Mouse (Mus musculus) forebrain, embryonic 15.5 days (tissue): ENCODE data around the gene Snap91. TPM values are rescaled to one million over a fixed set of nuclear protein-coding genes. Genes with fewer than 3 reads are reported as not detected.

Source experiments
- ATAC-seq: fragments of 200-750 bp; cut with Nextera tagmentation; replicated peaks from 2 replicates; pipeline ENCODE4 v1.8.0; 2017; ENCODE audit warnings: mild to moderate bottlenecking, moderate TSS enrichment, moderate library complexity
- H3K27ac ChIP-seq: fragments of 300-500 bp; sonication (generic); replicated peaks from 2 replicates; pipeline ENCODE4 v1.5.1; 2015; ENCODE audit warnings: mild to moderate bottlenecking, inconsistent platforms
- H3K27me3 ChIP-seq: fragments of 300-500 bp; sonication (generic); 2 replicates; pipeline ENCODE4 v1.6.1; 2015; ENCODE audit warnings: inconsistent platforms
- H3K36me3 ChIP-seq: fragments of 300-500 bp; sonication (generic); 2 replicates; pipeline ENCODE4 v1.6.1; 2015; ENCODE audit warnings: mild to moderate bottlenecking, inconsistent platforms
- H3K4me1 ChIP-seq: fragments of 300-500 bp; sonication (generic); 2 replicates; pipeline ENCODE4 v1.6.1; 2015; ENCODE audit warnings: inconsistent platforms
- H3K4me2 ChIP-seq: fragments of 300-500 bp; sonication (generic); replicated peaks from 2 replicates; pipeline ENCODE4 v1.6.1; 2015; ENCODE audit warnings: mild to moderate bottlenecking, inconsistent platforms
- H3K4me3 ChIP-seq: fragments of 300-500 bp; sonication (generic); 2 replicates; pipeline ENCODE4 v1.5.1; 2015; ENCODE audit warnings: mild to moderate bottlenecking, inconsistent platforms
- H3K9ac ChIP-seq: fragments of 300-500 bp; sonication (generic); replicated peaks from 2 replicates; pipeline ENCODE4 v1.6.1; 2015; ENCODE audit warnings: mild to moderate bottlenecking, inconsistent platforms
- H3K9me3 ChIP-seq: fragments of 300-500 bp; sonication (generic); 2 replicates; pipeline ENCODE4 v1.6.1; 2016; ENCODE audit warnings: inconsistent platforms
- WGBS: fragments of 180-500 bp; shearing (Covaris S2); methylation state at CpG from one replicate; pipeline ENCODE4 v1.1.7; 2015; ENCODE audit warnings: mixed read lengths; 5-methylcytosine and 5-hydroxymethylcytosine counted together
- polyA plus RNA-seq: library from polyadenylated mRNA; unstranded; fragments of >200 nt; fragmentation: Nextera tagmentation; extraction: Ambion mirVana; gene quantifications from 2 replicates; pipeline ENCODE4 v1.2.1, GENCODE M21; 2015

The Snap91 gene
- polyA plus RNA-seq, 1 experiment from 2014 or later = 98.4 TPM

- no peak overlapping the region for H3K27ac ChIP-seq
- ATAC-seq = no peak
Observed at GRCm38 (mm10) chr9:86810213-86810612, 70.2 kb downstream of the Snap91 start.

GRCm38 (mm10) chr9:86800600-86801163 is 79.8 kb downstream of the Snap91 start:
- H3K4me1 ChIP-seq = no peaks in the 10 kb centered on the region
- H3K27ac ChIP-seq = no peak overlapping the region
- H3K36me3 ChIP-seq = no peaks in the 10 kb centered on the region; the same call in 1 of the 2 replicates
- H3K9ac ChIP-seq = no peak overlapping the region
- no peaks in the 10 kb centered on the region for H3K9me3 ChIP-seq
- no peak overlapping the region for H3K4me3 ChIP-seq
- H3K4me2 ChIP-seq = no peak overlapping the region
- no peaks in the 10 kb centered on the region for H3K27me3 ChIP-seq
- ATAC-seq = peak; percentile 69
- 30% methylated on average over 3 of the region's 3 CpGs for WGBS

More at GRCm38 (mm10) chr9:86810213-86810612, 70.2 kb downstream of the Snap91 start:
- WGBS = 61% methylated on average over 3 of the region's 3 CpGs
- H3K36me3 ChIP-seq = peaks cover 7% of the 10 kb centered on the region; the same call in 1 of the 2 replicates
- no peaks in the 10 kb centered on the region for H3K4me1 ChIP-seq
- no peak overlapping the region for H3K4me2 ChIP-seq
- H3K9ac ChIP-seq = no peak overlapping the region
- H3K4me3 ChIP-seq = no peak overlapping the region
- no peaks in the 10 kb centered on the region for H3K27me3 ChIP-seq
- no peaks in the 10 kb centered on the region for H3K9me3 ChIP-seq

DNA sequence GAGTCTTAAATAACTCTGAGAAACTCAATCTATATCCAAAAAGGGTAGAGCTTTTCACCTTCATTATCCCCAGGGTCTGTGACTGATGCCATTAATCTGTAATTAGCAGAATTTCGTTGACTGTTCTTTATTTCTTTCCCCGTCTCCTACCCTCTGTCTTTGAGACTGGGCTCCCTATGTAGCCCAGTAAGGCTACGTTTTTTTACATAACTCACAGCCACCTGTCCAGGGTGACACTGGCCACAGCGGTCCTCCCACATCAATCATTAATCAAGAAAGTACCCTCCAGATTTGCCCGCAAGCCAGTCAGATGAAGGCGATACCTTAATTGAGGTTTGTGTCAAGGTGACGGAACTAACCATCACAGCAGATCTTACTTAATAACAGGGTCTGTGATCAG is 81.4 kb downstream of the Snap91 start:
- Histone ChIP-seq H3K4me2 (no peak overlapping the region), H3K27ac (no peak overlapping the region), H3K4me1 (no peaks in the 10 kb centered on the region), H3K36me3 (no peaks in the 10 kb centered on the region; the same call in 1 of the 2 replicates), H3K4me3 (no peak overlapping the region), H3K27me3 (no peaks in the 10 kb centered on the region), H3K9ac (no peak overlapping the region), H3K9me3 (no peaks in the 10 kb centered on the region)
- ATAC-seq = no peak
- WGBS = 81% methylated on average over 7 of the region's 7 CpGs

DNA sequence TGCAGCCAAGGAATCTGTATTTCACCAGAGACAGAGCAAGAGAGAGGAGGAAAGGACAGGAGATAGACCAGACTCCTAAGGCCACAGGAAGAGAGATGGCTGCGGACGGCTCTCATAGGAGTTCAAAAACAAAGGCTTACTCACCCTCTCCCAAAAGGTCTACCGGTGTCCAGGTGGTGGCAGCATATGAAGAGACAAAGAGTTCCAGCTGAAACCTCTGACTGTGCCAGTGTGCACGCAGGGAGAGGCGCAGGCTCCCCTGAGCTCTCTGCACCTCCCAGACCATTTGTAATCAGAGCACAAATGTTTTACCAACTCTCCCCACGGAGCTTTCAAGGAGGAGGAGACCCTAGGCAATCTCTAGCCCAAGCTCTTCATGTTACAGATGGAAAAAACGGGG is 81.8 kb downstream of the Snap91 start:
- WGBS = 44% methylated on average over 7 of the region's 7 CpGs
- no peaks in the 10 kb centered on the region for H3K4me1 ChIP-seq
- no peak for ATAC-seq

GRCm38 (mm10) chr9:86798129-86798528 is 82.3 kb downstream of the Snap91 start:
- Histone ChIP-seq H3K27ac (no peak overlapping the region), H3K36me3 (no peaks in the 10 kb centered on the region; the same call in 1 of the 2 replicates)
- WGBS = 91% methylated on average over 5 of the region's 5 CpGs

More for the DNA sequence above, 81.8 kb downstream of the Snap91 start:
- H3K4me2 ChIP-seq = no peak overlapping the region
- H3K4me3 ChIP-seq = no peak overlapping the region
- no peaks in the 10 kb centered on the region; the same call in 1 of the 2 replicates for H3K36me3 ChIP-seq
- no peaks in the 10 kb centered on the region for H3K9me3 ChIP-seq
- no peak overlapping the region for H3K27ac ChIP-seq
- H3K27me3 ChIP-seq = no peaks in the 10 kb centered on the region
- H3K9ac ChIP-seq = no peak overlapping the region

DNA sequence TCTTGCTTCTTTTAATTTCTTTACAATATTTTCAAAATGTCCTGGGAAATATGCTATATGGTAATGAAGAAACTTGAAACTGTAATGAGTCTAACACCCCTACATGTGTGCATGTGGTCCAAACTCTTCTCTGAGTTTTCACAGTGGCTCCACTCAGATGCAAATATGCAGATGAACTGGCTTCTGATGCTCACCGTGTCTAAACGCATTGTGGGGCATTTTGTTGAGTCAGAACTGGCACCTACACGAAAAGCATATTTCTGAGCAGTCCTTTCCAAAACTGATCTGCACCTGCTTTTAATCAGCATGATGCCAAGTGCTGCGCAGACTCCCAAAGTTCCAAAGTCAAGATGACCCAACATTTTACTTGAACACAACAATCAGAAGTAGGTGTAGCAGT is 82.9 kb downstream of the Snap91 start:
- ATAC-seq = no peak
- peaks cover under 1% of the 10 kb centered on the region; the same call in 1 of the 2 replicates for H3K36me3 ChIP-seq
- H3K9me3 ChIP-seq = no peaks in the 10 kb centered on the region
- H3K4me2 ChIP-seq = no peak overlapping the region
- WGBS = 84% methylated on average over 4 of the region's 4 CpGs
- no peak overlapping the region for H3K9ac ChIP-seq
- no peak overlapping the region for H3K4me3 ChIP-seq
- H3K27me3 ChIP-seq = no peaks in the 10 kb centered on the region
- H3K27ac ChIP-seq = no peak overlapping the region
- H3K4me1 ChIP-seq = no peaks in the 10 kb centered on the region

More at GRCm38 (mm10) chr9:86798129-86798528, 82.3 kb downstream of the Snap91 start:
- no peak for ATAC-seq
- no peak overlapping the region for H3K4me3 ChIP-seq
- H3K4me1 ChIP-seq = no peaks in the 10 kb centered on the region
- H3K4me2 ChIP-seq = no peak overlapping the region
- no peak overlapping the region for H3K9ac ChIP-seq
- no peaks in the 10 kb centered on the region for H3K9me3 ChIP-seq
- H3K27me3 ChIP-seq = no peaks in the 10 kb centered on the region

GRCm38 (mm10) chr9:86795236-86795635 is 85.2 kb downstream of the Snap91 start:
- no peaks in the 10 kb centered on the region for H3K9me3 ChIP-seq
- H3K9ac ChIP-seq = no peak overlapping the region
- no peak for ATAC-seq
- H3K4me1 ChIP-seq = no peaks in the 10 kb centered on the region
- no peak overlapping the region for H3K27ac ChIP-seq
- H3K4me3 ChIP-seq = no peak overlapping the region
- peaks cover 9% of the 10 kb centered on the region for H3K36me3 ChIP-seq
- no peaks in the 10 kb centered on the region for H3K27me3 ChIP-seq
- WGBS = 82% methylated on average over 3 of the region's 3 CpGs
- H3K4me2 ChIP-seq = no peak overlapping the region

DNA sequence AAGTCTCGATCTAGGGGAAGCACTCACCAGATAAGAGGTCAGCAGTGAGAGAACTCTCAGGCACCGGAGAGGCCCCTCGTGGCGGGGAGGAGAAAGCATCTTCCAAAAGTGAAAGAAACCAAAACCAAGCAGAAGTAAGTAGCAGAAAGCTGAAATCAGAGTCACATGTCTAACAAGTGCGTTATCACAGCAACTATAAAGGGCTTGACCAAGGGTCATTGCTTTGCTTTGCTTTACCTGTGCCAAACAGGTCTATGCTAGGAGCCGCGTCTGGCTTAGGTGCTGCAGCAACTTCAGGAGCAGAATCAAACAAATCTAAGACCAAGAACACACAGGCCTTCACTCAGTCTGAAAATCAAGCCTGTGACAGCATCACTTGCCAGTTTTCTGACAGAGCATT is 88.5 kb downstream of the Snap91 start:
- Histone ChIP-seq H3K27me3 (no peaks in the 10 kb centered on the region), H3K27ac (no peak overlapping the region), H3K9me3 (no peaks in the 10 kb centered on the region), H3K36me3 (peaks cover 12% of the 10 kb centered on the region), H3K4me2 (no peak overlapping the region), H3K9ac (no peak overlapping the region), H3K4me1 (no peaks in the 10 kb centered on the region), H3K4me3 (no peak overlapping the region)
- 90% methylated on average over 7 of the region's 7 CpGs for WGBS
- no peak for ATAC-seq

DNA sequence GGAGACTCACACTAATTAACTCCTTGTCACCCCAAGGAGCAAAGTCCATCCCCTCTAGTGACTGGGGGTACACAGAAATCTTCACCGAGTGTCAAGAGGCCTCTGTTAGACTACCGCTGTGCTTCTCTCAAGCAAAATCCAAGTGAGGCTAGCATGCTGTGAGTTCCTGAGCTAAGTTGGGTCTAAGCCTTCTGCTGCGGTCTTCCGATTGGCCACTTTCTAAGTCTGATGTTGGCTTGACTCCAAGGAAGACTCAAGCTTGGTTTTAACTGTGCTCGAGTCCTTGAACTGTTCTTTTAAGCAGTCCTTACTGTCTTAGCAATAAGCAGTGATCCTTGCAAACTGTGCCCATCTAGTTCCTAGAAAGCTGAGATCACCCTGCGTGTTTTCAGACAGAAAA is 91.3 kb downstream of the Snap91 start:
- Histone ChIP-seq H3K4me1 (no peaks in the 10 kb centered on the region), H3K4me2 (no peak overlapping the region), H3K9ac (no peak overlapping the region), H3K9me3 (no peaks in the 10 kb centered on the region), H3K4me3 (no peak overlapping the region), H3K36me3 (peaks cover 12% of the 10 kb centered on the region), H3K27me3 (no peaks in the 10 kb centered on the region), H3K27ac (no peak overlapping the region)
- 75% methylated on average over 6 of the region's 6 CpGs for WGBS
- ATAC-seq = no peak

- no peak for ATAC-seq
- H3K36me3 ChIP-seq = peaks cover 16% of the 10 kb centered on the region
- no peak overlapping the region for H3K4me2 ChIP-seq
- H3K4me3 ChIP-seq = no peak overlapping the region
- H3K27me3 ChIP-seq = no peaks in the 10 kb centered on the region
- WGBS = 91% methylated on average over 2 of the region's 2 CpGs
- no peak overlapping the region for H3K9ac ChIP-seq
- no peaks in the 10 kb centered on the region for H3K9me3 ChIP-seq
- no peak overlapping the region for H3K27ac ChIP-seq
- no peaks in the 10 kb centered on the region for H3K4me1 ChIP-seq
Observed at GRCm38 (mm10) chr9:86782836-86783235, 97.6 kb downstream of the Snap91 start.

GRCm38 (mm10) chr9:86781426-86781825 is 99.0 kb downstream of the Snap91 start:
- no peak overlapping the region for H3K4me3 ChIP-seq
- no peaks in the 10 kb centered on the region for H3K9me3 ChIP-seq
- H3K9ac ChIP-seq = no peak overlapping the region
- no peak overlapping the region for H3K4me2 ChIP-seq
- WGBS = 89% methylated on average over 4 of the region's 4 CpGs
- ATAC-seq = no peak
- H3K36me3 ChIP-seq = peaks cover 16% of the 10 kb centered on the region
- H3K27ac ChIP-seq = no peak overlapping the region
- H3K27me3 ChIP-seq = no peaks in the 10 kb centered on the region
- H3K4me1 ChIP-seq = no peaks in the 10 kb centered on the region

DNA sequence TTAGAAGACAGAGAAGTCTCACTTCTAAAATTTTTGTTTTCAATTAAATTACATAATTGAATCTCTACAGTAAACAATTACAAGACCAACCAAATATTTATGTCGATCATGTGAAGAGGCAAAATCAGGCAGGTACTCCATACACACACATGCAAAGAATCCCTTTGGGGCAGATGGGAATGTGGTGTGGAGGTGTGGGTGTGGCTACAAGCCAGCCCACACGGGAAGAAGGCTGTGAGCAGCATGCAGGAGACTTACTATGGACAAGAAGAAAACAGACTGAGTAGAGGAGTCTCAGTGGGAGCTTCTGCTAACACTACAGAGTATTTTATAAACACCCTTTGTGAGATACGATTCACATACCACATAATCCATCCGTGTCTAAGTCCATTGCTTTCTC is 102.2 kb downstream of the Snap91 start:
- H3K4me2 ChIP-seq = no peak overlapping the region
- H3K27ac ChIP-seq = no peak overlapping the region
- ATAC-seq = no peak
- H3K9ac ChIP-seq = no peak overlapping the region
- peaks cover 35% of the 10 kb centered on the region for H3K36me3 ChIP-seq
- 71% methylated on average over 4 of the region's 4 CpGs for WGBS
- H3K4me3 ChIP-seq = no peak overlapping the region
- H3K27me3 ChIP-seq = no peaks in the 10 kb centered on the region
- H3K9me3 ChIP-seq = no peaks in the 10 kb centered on the region
- no peaks in the 10 kb centered on the region for H3K4me1 ChIP-seq

- Histone ChIP-seq H3K4me3 (no peak overlapping the region), H3K4me1 (no peaks in the 10 kb centered on the region), H3K4me2 (no peak overlapping the region), H3K27me3 (no peaks in the 10 kb centered on the region), H3K27ac (no peak overlapping the region), H3K9me3 (no peaks in the 10 kb centered on the region), H3K36me3 (peaks cover 36% of the 10 kb centered on the region), H3K9ac (no peak overlapping the region)
- ATAC-seq = peak; percentile 26; the same call in 1 of the 2 replicates
- WGBS = 53% methylated on average over 7 of the region's 7 CpGs
Observed at GRCm38 (mm10) chr9:86777309-86777708, 103.1 kb downstream of the Snap91 start.
